Mouse (Mus musculus) midbrain, embryonic 11.5 days (tissue): Measurements from ENCODE around the gene Fam19a2. TPM values are rescaled to one million over a fixed set of nuclear protein-coding genes. Genes with fewer than 3 reads are reported as not detected.

ENCODE experiments used
- ATAC-seq: fragments of 200-750 bp; cut with Nextera tagmentation; 2 replicates; pipeline ENCODE4 v1.8.0; 2017; ENCODE audit warnings: moderate TSS enrichment, moderate library complexity; ENCODE audit not compliant: low FRiP score
- DNase-seq: peaks from one replicate; pipeline ENCODE4 v3.0.0; 2015; ENCODE audit warnings: low spot score; ENCODE audit errors: missing footprints
- H3K27ac ChIP-seq: fragments of 300-500 bp; sonication (generic); 2 replicates; pipeline ENCODE4 v1.5.1; 2014; ENCODE audit warnings: low read depth, low read length
- H3K27me3 ChIP-seq: fragments of 300-500 bp; sonication (generic); 2 replicates; pipeline ENCODE4 v1.6.1; 2014; ENCODE audit warnings: mild to moderate bottlenecking, low read length, moderate library complexity, mixed read lengths; ENCODE audit not compliant: control insufficient read depth, insufficient read depth
- H3K36me3 ChIP-seq: fragments of 300-500 bp; sonication (generic); 2 replicates; pipeline ENCODE4 v1.6.1; 2014; ENCODE audit warnings: mild to moderate bottlenecking, low read length, moderate library complexity, mixed read lengths; ENCODE audit not compliant: control insufficient read depth, insufficient read depth
- H3K4me1 ChIP-seq: fragments of 300-500 bp; sonication (generic); 2 replicates; pipeline ENCODE4 v1.6.1; 2014; ENCODE audit warnings: low read length; ENCODE audit not compliant: control insufficient read depth, insufficient read depth
- H3K4me2 ChIP-seq: fragments of 300-500 bp; sonication (generic); 2 replicates; pipeline ENCODE4 v1.6.1; 2014; ENCODE audit warnings: mild to moderate bottlenecking, moderate library complexity
- H3K4me3 ChIP-seq: fragments of 300-500 bp; sonication (generic); 2 replicates; pipeline ENCODE4 v1.5.1; 2014; ENCODE audit warnings: low read depth, low read length
- H3K9ac ChIP-seq: fragments of 300-500 bp; sonication (generic); 2 replicates; pipeline ENCODE4 v1.6.1; 2014; ENCODE audit warnings: low read length
- H3K9me3 ChIP-seq: fragments of 300-500 bp; sonication (generic); 2 replicates; pipeline ENCODE4 v1.6.1; 2016; ENCODE audit warnings: low read length; ENCODE audit not compliant: control insufficient read depth
- WGBS: fragments of 180-500 bp; shearing (Covaris S2); extraction: QIAGEN DNeasy Blood & Tissue Kit; methylation state at CpG from one replicate; pipeline ENCODE4 v1.1.7; 2014; 5-methylcytosine and 5-hydroxymethylcytosine counted together
- polyA plus RNA-seq: library from polyadenylated mRNA; unstranded; fragments of >200 nt; fragmentation: Nextera tagmentation; extraction: Ambion mirVana; gene quantifications from 2 replicates; pipeline ENCODE4 v1.2.1, GENCODE M21; 2014

The Fam19a2 gene
- polyA plus RNA-seq, 1 experiment from 2014 or later, result 4.7 TPM

DNA sequence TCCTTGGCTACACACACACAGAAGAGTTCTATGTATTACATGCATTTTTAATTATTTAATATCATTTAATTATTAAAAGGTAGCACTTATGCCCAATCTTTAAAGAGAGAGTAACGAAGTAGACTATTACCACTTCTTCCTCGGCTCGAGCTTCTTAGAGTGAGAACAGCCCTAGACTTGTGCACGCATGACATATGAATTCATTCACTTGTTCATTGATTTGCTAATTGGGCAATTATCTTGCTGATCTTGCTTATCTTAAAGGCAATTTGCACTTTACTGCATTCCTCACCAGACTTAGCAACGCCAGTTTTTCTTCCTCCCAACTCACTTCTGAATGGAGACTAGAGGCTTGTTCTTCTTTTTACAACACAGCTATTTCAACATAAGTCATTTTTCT lies 196.7 kb downstream of the Fam19a2 start:
- Histone ChIP-seq H3K27ac (no peak overlapping the region), H3K9me3 (no peaks in the 10 kb centered on the region), H3K4me2 (no peak overlapping the region), H3K27me3 (no peaks in the 10 kb centered on the region), H3K4me3 (no peak overlapping the region), H3K4me1 (no peaks in the 10 kb centered on the region), H3K36me3 (no peaks in the 10 kb centered on the region), H3K9ac (no peak overlapping the region)
- ATAC-seq, result no peak
- WGBS, result 76% methylated on average over 5 of the region's 5 CpGs
- no peak for DNase-seq

DNA sequence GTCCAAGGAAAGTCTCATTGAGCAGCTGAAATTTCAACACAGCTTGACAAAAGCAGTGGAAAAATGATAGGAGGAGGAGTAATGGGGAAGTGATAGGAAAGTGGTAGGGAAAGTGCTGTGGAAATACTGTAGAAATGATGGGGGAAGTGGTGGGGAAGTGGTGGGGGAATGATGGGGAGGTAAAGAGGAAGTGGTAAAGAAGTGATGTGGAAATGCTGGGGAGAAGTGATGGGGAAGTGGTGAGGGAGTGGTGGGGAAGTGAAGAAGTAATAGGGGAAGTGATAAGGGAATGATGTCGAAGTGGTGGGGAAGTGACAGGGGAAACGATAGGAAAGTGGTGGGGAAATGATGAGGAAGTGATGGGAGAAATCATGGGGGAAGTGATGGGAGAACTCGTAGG lies 198.5 kb downstream of the Fam19a2 start:
- DNase-seq, result no peak
- no peak for ATAC-seq
- no peak overlapping the region for H3K4me3 ChIP-seq
- no peak overlapping the region for H3K4me2 ChIP-seq
- WGBS, result 91% methylated on average over 3 of the region's 3 CpGs
- no peak overlapping the region for H3K9ac ChIP-seq
- H3K27me3 ChIP-seq, result no peaks in the 10 kb centered on the region
- H3K36me3 ChIP-seq, result no peaks in the 10 kb centered on the region
- H3K9me3 ChIP-seq, result no peaks in the 10 kb centered on the region
- no peak overlapping the region for H3K27ac ChIP-seq
- H3K4me1 ChIP-seq, result no peaks in the 10 kb centered on the region

DNA sequence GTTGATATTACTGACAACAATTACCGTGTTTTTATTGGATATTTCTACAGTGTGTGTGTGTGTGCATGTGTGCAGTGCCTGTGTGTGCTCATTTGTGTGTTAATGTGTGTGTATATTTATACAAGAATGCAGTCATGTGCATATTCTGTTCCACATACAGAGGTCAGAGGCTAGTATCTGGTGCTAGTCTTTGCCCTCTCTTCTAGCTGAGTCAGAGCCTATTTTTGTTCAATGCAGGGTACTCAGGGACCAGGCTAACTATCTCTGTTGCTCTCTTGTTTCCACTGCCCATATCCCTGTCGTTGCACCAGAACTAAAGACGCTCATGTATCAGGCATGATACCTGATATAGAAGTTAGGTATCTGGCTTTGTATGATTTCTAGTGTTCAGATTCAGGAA lies 251.0 kb downstream of the Fam19a2 start:
- no peaks in the 10 kb centered on the region for H3K9me3 ChIP-seq
- no peaks in the 10 kb centered on the region for H3K4me1 ChIP-seq
- no peak overlapping the region for H3K9ac ChIP-seq
- no peaks in the 10 kb centered on the region for H3K27me3 ChIP-seq
- no peaks in the 10 kb centered on the region for H3K36me3 ChIP-seq
- ATAC-seq (no peak), DNase-seq (no peak)
- 89% methylated on average over 3 of the region's 3 CpGs for WGBS
- no peak overlapping the region for H3K4me2 ChIP-seq
- no peak overlapping the region for H3K4me3 ChIP-seq
- H3K27ac ChIP-seq, result no peak overlapping the region

DNA sequence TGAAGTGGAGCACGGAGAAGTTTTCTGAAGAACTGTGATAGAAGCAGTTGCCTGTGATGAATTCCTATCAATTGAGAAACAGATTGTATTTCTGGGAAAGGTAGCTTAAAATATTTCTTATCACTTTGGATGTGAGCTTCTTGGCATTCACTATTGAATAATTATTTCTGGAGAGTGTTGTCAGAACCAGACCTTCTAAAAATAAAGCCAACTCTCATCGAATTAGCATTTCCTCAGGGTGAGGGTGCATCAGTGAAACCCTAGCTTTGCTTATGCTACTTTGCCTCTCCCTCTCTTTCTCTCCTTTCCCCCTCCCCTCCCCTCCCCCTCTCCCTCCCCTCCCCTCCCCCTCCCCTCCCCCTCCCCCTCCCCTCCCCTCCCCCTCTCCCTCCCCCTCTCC lies 256.8 kb downstream of the Fam19a2 start:
- no peak overlapping the region for H3K9ac ChIP-seq
- WGBS, result 86% methylated on average over 2 of the region's 2 CpGs
- H3K4me1 ChIP-seq, result no peaks in the 10 kb centered on the region
- H3K9me3 ChIP-seq, result no peaks in the 10 kb centered on the region
- DNase-seq (no peak), ATAC-seq (no peak)
- H3K4me3 ChIP-seq, result no peak overlapping the region
- H3K27ac ChIP-seq, result no peak overlapping the region
- H3K27me3 ChIP-seq, result no peaks in the 10 kb centered on the region
- no peak overlapping the region for H3K4me2 ChIP-seq
- H3K36me3 ChIP-seq, result no peaks in the 10 kb centered on the region

DNA sequence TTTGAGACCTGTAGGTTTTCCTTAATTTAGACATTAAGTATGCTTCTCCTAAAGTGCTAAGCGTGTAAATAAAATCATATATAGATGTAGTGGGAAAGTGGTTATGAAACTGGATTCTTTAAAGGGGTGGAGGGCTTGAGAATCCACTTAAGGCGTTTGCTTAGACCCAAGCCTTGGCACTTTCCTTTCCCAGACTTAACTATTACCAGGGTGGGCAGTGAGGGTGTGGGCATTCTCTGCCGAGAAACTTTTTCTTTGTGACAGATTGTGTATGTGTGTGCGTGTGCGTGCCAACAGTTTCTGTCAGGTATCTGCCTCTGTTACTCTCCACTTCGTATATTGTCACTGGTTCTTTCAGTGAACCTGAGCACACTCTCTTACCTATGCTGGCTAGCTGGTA lies 257.4 kb downstream of the Fam19a2 start:
- Histone ChIP-seq H3K27ac (no peak overlapping the region), H3K9ac (no peak overlapping the region), H3K36me3 (no peaks in the 10 kb centered on the region), H3K9me3 (no peaks in the 10 kb centered on the region), H3K4me3 (no peak overlapping the region), H3K27me3 (no peaks in the 10 kb centered on the region), H3K4me2 (no peak overlapping the region), H3K4me1 (no peaks in the 10 kb centered on the region)
- no peak for DNase-seq
- 92% methylated on average over 6 of the region's 6 CpGs for WGBS
- no peak for ATAC-seq

DNA sequence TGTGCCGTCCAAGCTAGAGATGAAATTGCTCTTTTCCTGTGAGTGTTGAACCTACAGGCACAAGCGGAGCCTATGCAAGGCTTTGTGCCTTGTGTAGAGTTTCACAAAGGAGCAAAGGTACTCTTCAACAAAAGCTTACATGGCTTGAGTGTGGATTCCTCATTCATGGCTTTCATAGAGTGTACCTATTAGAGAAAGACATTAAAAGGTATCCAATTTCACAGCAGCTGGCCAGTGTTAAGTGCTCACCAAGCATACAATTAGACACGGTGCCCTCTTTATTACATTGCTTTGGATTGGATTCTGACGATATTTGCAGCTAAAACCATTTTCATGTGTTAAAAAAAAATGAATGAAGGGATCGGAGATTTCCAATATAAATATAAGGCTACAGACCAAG lies 261.6 kb downstream of the Fam19a2 start:
- ATAC-seq, result no peak
- 77% methylated on average over 5 of the region's 5 CpGs for WGBS

DNA sequence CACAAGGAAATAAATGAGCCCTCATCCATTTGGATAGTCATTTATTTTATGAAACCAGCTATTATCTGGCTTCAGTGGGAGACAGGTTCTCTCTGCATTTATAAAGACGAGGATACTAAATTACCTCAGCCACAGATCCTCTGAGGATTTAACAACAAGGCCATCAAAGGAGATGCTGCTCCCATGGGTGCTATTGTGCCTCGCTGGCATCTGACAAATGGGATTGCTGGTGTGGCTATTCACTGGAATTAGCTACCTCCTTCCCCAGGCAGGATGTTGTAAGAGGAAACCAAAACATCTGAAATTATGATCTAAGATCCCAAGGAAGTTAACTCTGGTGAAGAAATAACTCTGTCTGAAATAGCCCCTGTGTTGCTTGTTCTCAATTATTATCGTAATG lies 262.3 kb downstream of the Fam19a2 start:
- Histone ChIP-seq H3K9me3 (no peaks in the 10 kb centered on the region), H3K4me1 (no peaks in the 10 kb centered on the region), H3K4me3 (no peak overlapping the region), H3K36me3 (no peaks in the 10 kb centered on the region), H3K4me2 (no peak overlapping the region), H3K9ac (no peak overlapping the region), H3K27ac (no peak overlapping the region), H3K27me3 (no peaks in the 10 kb centered on the region)
- DNase-seq (no peak), ATAC-seq (no peak)
- 75% methylated on average over 3 of the region's 3 CpGs for WGBS

More for the DNA sequence above, 261.6 kb downstream of the Fam19a2 start:
- H3K27ac ChIP-seq, result no peak overlapping the region
- no peak overlapping the region for H3K9ac ChIP-seq
- no peak overlapping the region for H3K4me2 ChIP-seq
- no peak for DNase-seq
- H3K36me3 ChIP-seq, result no peaks in the 10 kb centered on the region
- H3K27me3 ChIP-seq, result no peaks in the 10 kb centered on the region
- H3K4me3 ChIP-seq, result no peak overlapping the region
- no peaks in the 10 kb centered on the region for H3K4me1 ChIP-seq
- no peaks in the 10 kb centered on the region for H3K9me3 ChIP-seq

DNA sequence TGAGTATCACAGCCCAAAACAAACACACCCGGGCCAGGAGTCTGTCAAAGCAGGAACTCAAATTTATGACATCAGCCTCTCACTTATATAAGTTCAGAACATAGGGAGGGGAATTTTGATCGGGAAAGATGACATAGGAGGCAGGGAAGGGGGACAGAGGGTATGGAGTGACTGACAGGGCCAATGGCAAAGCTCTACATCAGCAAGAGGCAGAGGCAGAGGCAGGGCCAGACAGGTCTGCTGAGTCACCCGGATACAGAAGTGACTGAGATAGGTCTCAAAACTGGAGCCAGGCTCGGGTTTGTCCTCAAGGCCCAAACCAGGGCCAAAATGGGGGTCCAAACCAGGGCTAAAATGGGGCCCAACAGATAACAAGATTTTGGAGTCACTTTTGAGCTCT lies 272.3 kb downstream of the Fam19a2 start:
- ATAC-seq, result no peak

DNA sequence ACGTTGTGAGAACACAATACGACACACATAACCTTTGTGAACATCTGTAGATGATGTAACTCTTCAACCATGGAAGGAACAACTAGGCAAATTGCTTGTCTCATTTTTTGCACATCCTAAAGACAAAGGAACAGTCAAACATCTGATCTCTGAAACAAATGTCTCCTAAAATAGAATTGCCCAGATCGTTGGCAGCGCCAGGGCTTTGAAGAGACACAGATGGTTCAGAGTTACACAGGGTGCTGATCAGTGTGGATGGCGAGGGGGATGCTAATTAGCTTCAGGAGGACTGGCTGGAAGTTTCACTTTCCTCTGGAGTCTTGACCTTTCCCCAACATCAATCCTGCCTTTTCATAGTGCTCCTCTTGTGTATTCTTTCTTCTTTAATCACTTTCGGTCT lies 284.6 kb downstream of the Fam19a2 start:
- no peak for DNase-seq
- no peaks in the 10 kb centered on the region for H3K4me1 ChIP-seq
- no peaks in the 10 kb centered on the region for H3K9me3 ChIP-seq
- no peak overlapping the region for H3K4me3 ChIP-seq
- H3K27ac ChIP-seq, result no peak overlapping the region
- 86% methylated on average over 6 of the region's 6 CpGs for WGBS
- H3K4me2 ChIP-seq, result no peak overlapping the region
- H3K36me3 ChIP-seq, result no peaks in the 10 kb centered on the region
- no peak for ATAC-seq
- H3K27me3 ChIP-seq, result no peaks in the 10 kb centered on the region
- no peak overlapping the region for H3K9ac ChIP-seq

More for the DNA sequence above, 272.3 kb downstream of the Fam19a2 start:
- Histone ChIP-seq H3K4me2 (no peak overlapping the region), H3K4me3 (no peak overlapping the region), H3K4me1 (no peaks in the 10 kb centered on the region), H3K27ac (no peak overlapping the region), H3K9ac (no peak overlapping the region), H3K9me3 (no peaks in the 10 kb centered on the region), H3K27me3 (no peaks in the 10 kb centered on the region), H3K36me3 (no peaks in the 10 kb centered on the region)
- 83% methylated on average over 4 of the region's 4 CpGs for WGBS
- DNase-seq, result no peak

DNA sequence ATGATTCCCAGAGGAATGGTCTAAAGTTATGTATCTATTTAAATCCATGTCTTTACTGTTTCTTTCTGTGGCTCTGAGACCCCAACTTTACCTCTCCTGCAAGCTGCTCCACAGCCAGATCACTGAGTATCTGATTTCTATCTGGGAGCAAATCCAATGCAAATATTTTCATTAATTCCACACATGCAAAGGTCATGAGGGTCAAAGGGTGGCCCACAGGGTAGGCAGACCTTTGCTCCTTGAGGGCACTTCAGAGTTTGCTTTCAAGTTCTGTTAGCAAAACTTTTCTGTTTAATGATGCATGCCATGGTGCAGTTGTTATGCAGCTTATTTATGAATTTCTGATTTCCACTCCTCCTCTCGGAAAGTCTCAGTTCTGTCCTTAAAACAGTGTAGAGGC lies 303.9 kb downstream of the Fam19a2 start:
- ATAC-seq (no peak), DNase-seq (no peak)
- 88% methylated on average over 1 of the region's 1 CpGs for WGBS
- H3K4me2 ChIP-seq, result no peak overlapping the region
- H3K4me3 ChIP-seq, result no peak overlapping the region
- no peaks in the 10 kb centered on the region for H3K4me1 ChIP-seq
- H3K9me3 ChIP-seq, result no peaks in the 10 kb centered on the region
- no peak overlapping the region for H3K9ac ChIP-seq
- no peak overlapping the region for H3K27ac ChIP-seq
- no peaks in the 10 kb centered on the region for H3K36me3 ChIP-seq
- H3K27me3 ChIP-seq, result no peaks in the 10 kb centered on the region
